Mouse (Mus musculus): ENCODE data around the gene Cacna2d4. TPM values are rescaled to one million over a fixed set of nuclear protein-coding genes. Genes with fewer than 3 reads are reported as not detected.

Gene Cacna2d4
- polyA plus RNA-seq, 1 experiment from 2014 or later, result 0.11 TPM

GRCm38 (mm10) chr6:119217661-119218060, 18.7 kb upstream of the Cacna2d4 start:
- ATAC-seq, result no peak
- no peak overlapping the region for H3K27ac ChIP-seq (ENCODE audit: low read length)
- H3K9ac ChIP-seq (ENCODE audit: low read depth, low read length), result no peak overlapping the region

DNA sequence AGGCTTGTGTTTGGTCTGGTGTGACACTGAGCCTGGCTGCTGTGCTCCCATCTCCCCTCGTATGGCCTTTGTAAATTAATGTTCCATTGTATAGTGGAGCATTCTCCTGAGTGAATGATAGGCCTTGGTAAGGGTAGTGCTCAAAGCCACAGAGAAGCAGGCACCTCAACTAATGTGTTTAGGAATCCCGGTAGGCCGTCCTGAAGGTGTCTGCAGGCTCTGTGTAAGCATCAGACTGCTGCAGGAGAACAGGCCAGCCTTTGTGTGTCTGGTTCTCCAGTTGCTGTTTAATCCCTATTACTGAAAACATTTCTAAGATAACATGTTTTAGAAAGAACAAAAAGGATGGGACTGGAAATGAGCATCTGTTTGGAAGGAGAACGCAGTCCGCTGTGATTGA, 17.7 kb upstream of the Cacna2d4 start:
- Histone ChIP-seq H3K36me3 (ENCODE audit: control insufficient read depth, insufficient read depth, low read length) (peaks cover 6% of the 10 kb centered on the region), H3K9me3 (ENCODE audit: control insufficient read depth, low read length) (no peaks in the 10 kb centered on the region), H3K9ac (ENCODE audit: low read depth, low read length) (no peak overlapping the region), H3K27ac (ENCODE audit: low read length) (no peak overlapping the region), H3K4me1 (ENCODE audit: control insufficient read depth, insufficient read depth, low read length) (no peaks in the 10 kb centered on the region), H3K4me3 (ENCODE audit: low read length) (no peak overlapping the region), H3K27me3 (replicated peaks; ENCODE audit: control insufficient read depth, insufficient read depth, low read length) (no peaks in the 10 kb centered on the region), H3K4me2 (ENCODE audit: low read depth, low read length) (no peak overlapping the region)
- no peak for ATAC-seq
- WGBS, result 82% methylated on average over 5 of the region's 5 CpGs

More at GRCm38 (mm10) chr6:119217661-119218060, 18.7 kb upstream of the Cacna2d4 start:
- H3K4me3 ChIP-seq (ENCODE audit: low read length), result no peak overlapping the region
- H3K36me3 ChIP-seq (ENCODE audit: control insufficient read depth, insufficient read depth, low read length), result peaks cover 6% of the 10 kb centered on the region
- H3K4me2 ChIP-seq (ENCODE audit: low read depth, low read length), result no peak overlapping the region
- H3K27me3 ChIP-seq (replicated peaks; ENCODE audit: control insufficient read depth, insufficient read depth, low read length), result no peaks in the 10 kb centered on the region
- WGBS, result 67% methylated on average over 4 of the region's 4 CpGs
- H3K9me3 ChIP-seq (ENCODE audit: control insufficient read depth, low read length), result no peaks in the 10 kb centered on the region
- H3K4me1 ChIP-seq (ENCODE audit: control insufficient read depth, insufficient read depth, low read length), result no peaks in the 10 kb centered on the region

- H3K36me3 ChIP-seq (ENCODE audit: control insufficient read depth, insufficient read depth, low read length), result peaks cover 6% of the 10 kb centered on the region
- no peak overlapping the region for H3K4me2 ChIP-seq (ENCODE audit: low read depth, low read length)
- no peaks in the 10 kb centered on the region for H3K4me1 ChIP-seq (ENCODE audit: control insufficient read depth, insufficient read depth, low read length)
- H3K9ac ChIP-seq (ENCODE audit: low read depth, low read length), result no peak overlapping the region
- no peak overlapping the region for H3K27ac ChIP-seq (ENCODE audit: low read length)
- H3K27me3 ChIP-seq (replicated peaks; ENCODE audit: control insufficient read depth, insufficient read depth, low read length), result no peaks in the 10 kb centered on the region
- H3K9me3 ChIP-seq (ENCODE audit: control insufficient read depth, low read length), result no peaks in the 10 kb centered on the region
- H3K4me3 ChIP-seq (ENCODE audit: low read length), result no peak overlapping the region
- no peak for ATAC-seq
- WGBS, result 83% methylated on average over 15 of the region's 15 CpGs
These were observed 17.0 kb upstream of the Cacna2d4 start for GRCm38 (mm10) chr6:119219237-119219870.

DNA sequence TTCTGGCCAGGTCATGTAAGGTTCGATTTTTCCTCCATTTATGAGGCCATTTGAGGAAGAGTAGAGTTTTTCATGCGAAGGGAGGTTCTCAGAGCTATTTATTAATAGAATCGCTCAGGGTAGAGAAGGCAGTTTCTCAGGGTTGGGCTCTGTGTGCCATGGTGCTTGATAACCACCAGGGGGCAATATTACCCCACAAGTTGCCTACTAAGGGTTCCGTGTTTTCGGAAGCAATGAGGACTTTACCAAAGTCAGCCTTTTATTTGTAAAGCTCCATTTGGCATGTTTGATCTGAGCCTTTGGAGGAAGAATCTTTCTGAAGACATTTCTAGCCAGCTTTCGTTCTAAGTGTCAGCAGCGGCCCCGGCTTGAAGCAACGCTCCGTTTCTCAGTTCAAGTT, 16.0 kb upstream of the Cacna2d4 start:
- H3K4me2 ChIP-seq (ENCODE audit: low read depth, low read length), result no peak overlapping the region
- no peak overlapping the region for H3K27ac ChIP-seq (ENCODE audit: low read length)
- H3K4me3 ChIP-seq (ENCODE audit: low read length), result no peak overlapping the region
- no peaks in the 10 kb centered on the region for H3K9me3 ChIP-seq (ENCODE audit: control insufficient read depth, low read length)
- no peak overlapping the region for H3K9ac ChIP-seq (ENCODE audit: low read depth, low read length)
- no peak; the same call in 1 of the 2 replicates for ATAC-seq
- H3K27me3 ChIP-seq (replicated peaks; ENCODE audit: control insufficient read depth, insufficient read depth, low read length), result no peaks in the 10 kb centered on the region
- WGBS, result 46% methylated on average over 10 of the region's 10 CpGs
- H3K4me1 ChIP-seq (ENCODE audit: control insufficient read depth, insufficient read depth, low read length), result no peaks in the 10 kb centered on the region
- peaks cover 3% of the 10 kb centered on the region for H3K36me3 ChIP-seq (ENCODE audit: control insufficient read depth, insufficient read depth, low read length)

DNA sequence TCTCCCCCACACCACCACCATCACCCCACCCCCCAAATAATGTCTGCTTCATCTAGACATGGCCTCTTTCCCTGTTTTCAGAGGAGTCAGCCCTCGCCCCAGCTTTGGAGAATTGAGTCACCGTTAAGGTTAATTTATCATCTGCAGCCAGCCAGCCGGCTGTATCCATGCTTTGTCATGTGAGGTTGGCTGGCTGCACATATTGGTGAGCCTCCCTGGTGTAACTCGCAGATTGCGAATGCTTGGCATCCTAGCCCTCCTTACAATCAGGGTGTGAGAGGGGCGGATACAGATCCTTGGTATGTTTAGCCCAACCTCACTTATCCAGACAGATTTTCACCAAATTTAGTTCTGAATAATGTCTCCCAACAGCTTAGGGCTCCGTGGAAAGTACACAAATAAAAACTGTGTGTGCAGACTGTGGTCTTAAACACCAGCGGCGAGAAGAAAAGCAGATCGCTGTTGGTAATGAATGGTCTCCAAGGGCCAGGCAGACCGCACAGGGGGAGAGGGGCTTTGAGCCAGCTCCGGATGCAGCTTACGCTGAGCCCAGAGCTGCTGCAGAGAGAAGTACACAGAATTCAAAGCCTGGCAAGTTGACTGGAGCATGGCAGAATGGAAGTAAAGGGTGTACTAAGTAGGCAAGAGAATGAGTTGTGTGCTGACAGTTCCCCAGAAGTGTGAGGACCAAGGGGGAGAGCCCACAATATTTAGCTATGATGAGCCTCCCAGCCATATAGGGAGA, 11.7 kb upstream of the Cacna2d4 start:
- no peak for ATAC-seq
- Histone ChIP-seq H3K9ac (ENCODE audit: low read depth, low read length) (no peak overlapping the region), H3K27ac (ENCODE audit: low read length) (no peak overlapping the region), H3K4me1 (ENCODE audit: control insufficient read depth, insufficient read depth, low read length) (no peaks in the 10 kb centered on the region), H3K27me3 (replicated peaks; ENCODE audit: control insufficient read depth, insufficient read depth, low read length) (no peaks in the 10 kb centered on the region), H3K9me3 (ENCODE audit: control insufficient read depth, low read length) (no peaks in the 10 kb centered on the region), H3K36me3 (ENCODE audit: control insufficient read depth, insufficient read depth, low read length) (no peaks in the 10 kb centered on the region), H3K4me2 (ENCODE audit: low read depth, low read length) (no peak overlapping the region), H3K4me3 (ENCODE audit: low read length) (no peak overlapping the region)
- WGBS, result 50% methylated on average over 13 of the region's 13 CpGs

DNA sequence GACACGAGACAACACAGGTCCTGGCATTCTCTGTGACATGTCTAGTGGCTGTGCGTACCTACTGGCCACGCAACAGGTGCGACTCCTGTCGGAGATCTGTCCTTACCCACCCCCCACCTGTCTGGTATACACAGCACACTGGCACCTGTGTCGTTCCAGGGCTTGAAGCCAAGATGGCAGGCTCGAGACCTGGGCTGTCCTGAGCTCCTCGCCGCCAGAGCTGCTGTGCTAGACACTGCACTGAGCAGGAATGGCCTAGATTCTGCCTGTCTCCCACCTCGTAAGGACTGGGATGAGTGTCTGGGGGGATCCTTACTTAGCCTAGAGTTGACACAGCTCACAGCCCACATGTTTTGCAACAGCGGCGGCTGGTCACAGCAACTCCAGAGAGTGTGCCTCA, 11.1 kb upstream of the Cacna2d4 start:
- 77% methylated on average over 12 of the region's 12 CpGs for WGBS
- Histone ChIP-seq H3K4me1 (ENCODE audit: control insufficient read depth, insufficient read depth, low read length) (no peaks in the 10 kb centered on the region), H3K4me3 (ENCODE audit: low read length) (no peak overlapping the region), H3K27me3 (replicated peaks; ENCODE audit: control insufficient read depth, insufficient read depth, low read length) (no peaks in the 10 kb centered on the region), H3K9me3 (ENCODE audit: control insufficient read depth, low read length) (no peaks in the 10 kb centered on the region), H3K9ac (ENCODE audit: low read depth, low read length) (no peak overlapping the region), H3K27ac (ENCODE audit: low read length) (no peak overlapping the region), H3K4me2 (ENCODE audit: low read depth, low read length) (no peak overlapping the region), H3K36me3 (ENCODE audit: control insufficient read depth, insufficient read depth, low read length) (no peaks in the 10 kb centered on the region)
- no peak for ATAC-seq

- H3K9ac ChIP-seq (ENCODE audit: low read depth, low read length), result no peak overlapping the region
- no peak overlapping the region for H3K4me3 ChIP-seq (ENCODE audit: low read length)
- 87% methylated on average over 6 of the region's 6 CpGs for WGBS
- H3K36me3 ChIP-seq (ENCODE audit: control insufficient read depth, insufficient read depth, low read length), result no peaks in the 10 kb centered on the region
- H3K9me3 ChIP-seq (ENCODE audit: control insufficient read depth, low read length), result no peaks in the 10 kb centered on the region
- H3K4me1 ChIP-seq (ENCODE audit: control insufficient read depth, insufficient read depth, low read length), result no peaks in the 10 kb centered on the region
- no peak overlapping the region for H3K27ac ChIP-seq (ENCODE audit: low read length)
- ATAC-seq, result no peak
- no peaks in the 10 kb centered on the region for H3K27me3 ChIP-seq (replicated peaks; ENCODE audit: control insufficient read depth, insufficient read depth, low read length)
- H3K4me2 ChIP-seq (ENCODE audit: low read depth, low read length), result no peak overlapping the region
These were observed 10.6 kb upstream of the Cacna2d4 start for GRCm38 (mm10) chr6:119225731-119226130.

DNA sequence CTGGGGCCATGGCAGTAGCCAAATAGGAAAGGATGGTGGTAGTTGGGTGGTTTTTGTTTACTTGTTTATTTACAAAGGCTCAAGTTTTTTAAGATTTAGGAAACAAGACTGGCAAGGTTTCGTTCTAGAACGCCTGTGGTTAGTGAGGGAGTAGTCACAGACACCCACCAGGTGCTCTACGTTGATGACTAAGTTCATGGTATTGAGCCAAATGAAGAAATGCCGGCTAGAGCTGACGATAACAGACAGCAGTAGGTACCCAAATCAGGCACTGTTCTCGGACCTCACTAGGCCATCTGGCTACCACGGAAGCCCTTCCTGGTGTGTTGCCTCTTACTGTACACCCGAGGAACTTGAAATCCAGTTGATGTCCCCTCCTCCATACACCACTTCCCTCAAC, 9.3 kb upstream of the Cacna2d4 start:
- no peak overlapping the region for H3K9ac ChIP-seq (ENCODE audit: low read depth, low read length)
- H3K36me3 ChIP-seq (ENCODE audit: control insufficient read depth, insufficient read depth, low read length), result no peaks in the 10 kb centered on the region
- no peaks in the 10 kb centered on the region for H3K4me1 ChIP-seq (ENCODE audit: control insufficient read depth, insufficient read depth, low read length)
- no peak for ATAC-seq
- no peak overlapping the region for H3K4me2 ChIP-seq (ENCODE audit: low read depth, low read length)
- H3K27ac ChIP-seq (ENCODE audit: low read length), result no peak overlapping the region
- no peaks in the 10 kb centered on the region for H3K27me3 ChIP-seq (replicated peaks; ENCODE audit: control insufficient read depth, insufficient read depth, low read length)
- no peak overlapping the region for H3K4me3 ChIP-seq (ENCODE audit: low read length)
- WGBS, result 89% methylated on average over 8 of the region's 8 CpGs
- H3K9me3 ChIP-seq (ENCODE audit: control insufficient read depth, low read length), result no peaks in the 10 kb centered on the region

- Histone ChIP-seq H3K4me3 (ENCODE audit: low read length) (no peak overlapping the region), H3K27me3 (replicated peaks; ENCODE audit: control insufficient read depth, insufficient read depth, low read length) (no peaks in the 10 kb centered on the region), H3K4me1 (ENCODE audit: control insufficient read depth, insufficient read depth, low read length) (no peaks in the 10 kb centered on the region), H3K9me3 (ENCODE audit: control insufficient read depth, low read length) (no peaks in the 10 kb centered on the region), H3K4me2 (ENCODE audit: low read depth, low read length) (no peak overlapping the region), H3K27ac (ENCODE audit: low read length) (no peak overlapping the region), H3K36me3 (ENCODE audit: control insufficient read depth, insufficient read depth, low read length) (no peaks in the 10 kb centered on the region), H3K9ac (ENCODE audit: low read depth, low read length) (no peak overlapping the region)
- ATAC-seq, result no peak
- WGBS, result 80% methylated on average over 11 of the region's 11 CpGs
These were observed 7.3 kb upstream of the Cacna2d4 start for GRCm38 (mm10) chr6:119228861-119229603.

All from intestine, embryonic 16.5 days (tissue).